In genomic region chr3:84039646-84040475, GRCm38 (mm10) we compare ENCODE assay signal across 8 mouse cellular contexts. TPM values are rescaled to one million over a fixed set of nuclear protein-coding genes. Genes with fewer than 3 reads are reported as not detected.
DNase-seq lines count a peak whose midpoint lies in the region; ATAC-seq lines count a peak whose summit lies in the region.

Tmem131l (minus strand) TSS chr3:84040175.

- H3K4me3 ChIP-seq in embryonic facial prominence, embryonic 11.5 days (ENCODE audit: low read depth, low read length) = peak within 1 kb of the TSS; percentile 73
- peak within 1 kb of the TSS; percentile 92 for H3K4me3 ChIP-seq in limb, embryonic 12.5 days (replicated peaks)
- peak within 1 kb of the TSS; percentile 75 for H3K4me3 ChIP-seq in midbrain, embryonic 14.5 days (replicated peaks; ENCODE audit: low read depth, low read length)

- peak within 1 kb of the TSS; percentile 97 for H3K9ac ChIP-seq in embryonic facial prominence, embryonic 11.5 days (replicated peaks; ENCODE audit: low read length)
- peak within 1 kb of the TSS; percentile 97 for H3K9ac ChIP-seq in limb, embryonic 12.5 days (replicated peaks)
- peak within 1 kb of the TSS; percentile 95 for H3K9ac ChIP-seq in midbrain, embryonic 14.5 days (replicated peaks; ENCODE audit: low read length)

- peak within 1 kb of the TSS; percentile 96 for H3K4me2 ChIP-seq in embryonic facial prominence, embryonic 11.5 days (ENCODE audit: low read depth, low read length)
- H3K4me2 ChIP-seq in limb, embryonic 12.5 days = peak within 1 kb of the TSS; percentile 94
- H3K4me2 ChIP-seq in midbrain, embryonic 14.5 days (ENCODE audit: low read length) = peak within 1 kb of the TSS; percentile 94

- peak within 1 kb of the TSS; percentile 89 for H3K27ac ChIP-seq in embryonic facial prominence, embryonic 11.5 days (replicated peaks; ENCODE audit: low read depth, low read length)
- peak within 1 kb of the TSS; percentile 95 for H3K27ac ChIP-seq in limb, embryonic 12.5 days
- peak within 1 kb of the TSS; percentile 96 for H3K27ac ChIP-seq in midbrain, embryonic 14.5 days (replicated peaks; ENCODE audit: low read depth, low read length)

- peaks cover 2% of the 10 kb centered on the region; the same call in 1 of the 2 replicates for H3K4me1 ChIP-seq in embryonic facial prominence, embryonic 11.5 days (ENCODE audit: control insufficient read depth, insufficient read depth, low read length)
- peaks cover 33% of the 10 kb centered on the region for H3K4me1 ChIP-seq in limb, embryonic 12.5 days (replicated peaks)
- H3K4me1 ChIP-seq in midbrain, embryonic 14.5 days (ENCODE audit: control insufficient read depth, insufficient read depth, low read length) = peaks cover 25% of the 10 kb centered on the region

- WGBS in embryonic facial prominence, embryonic 11.5 days = 0% methylated on average over 82 of the region's 100 CpGs
- WGBS in limb, embryonic 12.5 days = under 1% methylated on average over 94 of the region's 100 CpGs
- under 1% methylated on average over 97 of the region's 100 CpGs for WGBS in midbrain, embryonic 14.5 days

- DNase-seq in 3T3-L1 (ENCODE audit: low read depth, low spot score) = peak; percentile 69
- DNase-seq in adrenal gland, postnatal 10 days = peak; percentile 94
- peak; percentile 92 for DNase-seq in embryonic facial prominence, embryonic 11.5 days (ENCODE audit: low spot score)
- DNase-seq in heart, adult 11 months = peak; percentile 98
- peak; percentile 77 for DNase-seq in kidney, adult 18-20 months
- peak; percentile 95 for DNase-seq in midbrain, embryonic 14.5 days
- peak; percentile 73 to 75 for DNase-seq in spleen, adult 18-20 months

- no peaks in the 10 kb centered on the region for H3K27me3 ChIP-seq in embryonic facial prominence, embryonic 11.5 days (ENCODE audit: control insufficient read depth, insufficient read depth, low read length)
- H3K27me3 ChIP-seq in limb, embryonic 12.5 days = no peaks in the 10 kb centered on the region
- H3K27me3 ChIP-seq in midbrain, embryonic 14.5 days (ENCODE audit: control insufficient read depth, insufficient read depth, low read length) = no peaks in the 10 kb centered on the region

- H3K9me3 ChIP-seq in embryonic facial prominence, embryonic 11.5 days (replicated peaks; ENCODE audit: control insufficient read depth, low read length) = no peaks in the 10 kb centered on the region
- H3K9me3 ChIP-seq in limb, embryonic 12.5 days = no peaks in the 10 kb centered on the region
- H3K9me3 ChIP-seq in midbrain, embryonic 14.5 days (ENCODE audit: control insufficient read depth, low read length) = no peaks in the 10 kb centered on the region

- no peaks in the 10 kb centered on the region for H3K36me3 ChIP-seq in embryonic facial prominence, embryonic 11.5 days (replicated peaks; ENCODE audit: control insufficient read depth, insufficient read depth, low read depth, low read length)
- peaks cover 4% of the 10 kb centered on the region; the same call in 1 of the 2 replicates for H3K36me3 ChIP-seq in limb, embryonic 12.5 days
- 0 out of 2 replicates have a peak, but pooled peaks cover 2% of the 10 kb centered on the region for H3K36me3 ChIP-seq in midbrain, embryonic 14.5 days (ENCODE audit: control insufficient read depth, insufficient read depth, low read length)

- ATAC-seq in embryonic facial prominence, embryonic 11.5 days (replicated peaks; ENCODE audit: insufficient number of reproducible peaks, low FRiP score, low TSS enrichment, low read depth) = peak; percentile 95
- peak; percentile 92 for ATAC-seq in limb, embryonic 12.5 days (ENCODE audit: insufficient number of reproducible peaks, insufficient read depth, low FRiP score, low TSS enrichment, low read depth)
- peak; percentile 94 for ATAC-seq in midbrain, embryonic 14.5 days (ENCODE audit: low FRiP score, low TSS enrichment)

RNA-seq across cellular contexts. Expression of gene Tmem131l, which starts in this region (rescaled TPM):
- 10 to 100 TPM; 44.9 to 61.7 TPM for total RNA-seq in adrenal gland, postnatal 10 days (2021)
- polyA plus RNA-seq in embryonic facial prominence, embryonic 11.5 days (2014; fragmentation: Nextera tagmentation; extraction: Ambion mirVana) = 83.2 and 84.2 TPM in 2 replicates
- polyA plus RNA-seq in limb, embryonic 12.5 days (2016; fragmentation: Nextera tagmentation; extraction: Ambion mirVana) = 68.1 and 72.0 TPM in 2 replicates
- polyA plus RNA-seq in midbrain, embryonic 14.5 days (2014; fragmentation: Nextera tagmentation; extraction: Ambion mirVana) = 89.4 and 90.7 TPM in 2 replicates

Comparison
In these comparisons a context has a peak if more than half of its experiments do, and no peak if none do; other contexts are left out.
1. Peak in every context shown above with its lines: DNase-seq, ATAC-seq, H3K4me3 ChIP-seq and H3K27ac ChIP-seq.